Mouse (Mus musculus): Measurements from ENCODE around the gene Cnot1. TPM values are rescaled to one million over a fixed set of nuclear protein-coding genes. Genes with fewer than 3 reads are reported as not detected.

Gene Cnot1
- 63.1 and 94.5 TPM in 2 replicates for polyA plus RNA-seq (2012; rRNA removed)

GRCm38 (mm10) chr8:95807331-95807843 is at the start of gene Cnot1:
Gene Cnot1 (minus strand): TSS chr8:95807464.
- WGBS = 0% methylated on average over 44 of the region's 44 CpGs
- Histone ChIP-seq H3K4me1 (ENCODE audit: control insufficient read depth, insufficient read depth, low read length) (peaks cover 13% of the 10 kb centered on the region), H3K4me3 (replicated peaks; ENCODE audit: extremely low read depth, low read depth, low read length) (peak within 1 kb of the TSS; percentile 99)
- TF ChIP-seq CTCF (IDR thresholded peaks at IDR 0.05; ENCODE audit: insufficient read depth, low read length) (no peak), POLR2A (IDR thresholded peaks at IDR 0.05; ENCODE audit: borderline replicate concordance, extremely low read depth, low read depth, low read length) (peak; percentile 44; the same call in 1 of the 2 replicates)
- DNase-seq = peak; percentile 91

DNA sequence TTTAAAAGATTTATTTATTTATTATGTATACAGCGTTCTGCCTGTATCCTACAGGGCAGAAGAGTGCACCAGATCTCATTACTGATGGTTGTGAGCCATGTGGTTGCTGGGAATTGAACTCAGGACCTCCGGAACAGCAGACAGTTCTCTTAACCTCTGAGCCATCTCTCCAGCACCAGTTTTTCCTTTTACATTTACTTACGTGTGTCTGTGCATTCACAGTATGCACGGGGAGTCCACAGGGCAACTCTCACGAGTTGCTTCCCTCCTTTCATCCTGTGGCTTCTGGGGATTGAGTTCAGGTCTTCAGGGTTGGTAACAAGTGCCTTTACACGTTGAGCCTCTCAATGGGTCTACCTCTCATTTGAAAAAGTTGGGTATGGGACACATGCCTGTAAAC is 46.9 kb upstream of the Cnot1 start:
- Histone ChIP-seq H3K4me1 (ENCODE audit: control insufficient read depth, insufficient read depth, low read length) (0 out of 2 replicates have a peak, but pooled peaks cover 6% of the 10 kb centered on the region), H3K4me3 (replicated peaks; ENCODE audit: extremely low read depth, low read depth, low read length) (no peak overlapping the region)
- WGBS = 82% methylated on average over 6 of the region's 6 CpGs
- no peak for DNase-seq
- TF ChIP-seq POLR2A (IDR thresholded peaks at IDR 0.05; ENCODE audit: borderline replicate concordance, extremely low read depth, low read depth, low read length) (no peak), CTCF (IDR thresholded peaks at IDR 0.05; ENCODE audit: insufficient read depth, low read length) (no peak)

DNA sequence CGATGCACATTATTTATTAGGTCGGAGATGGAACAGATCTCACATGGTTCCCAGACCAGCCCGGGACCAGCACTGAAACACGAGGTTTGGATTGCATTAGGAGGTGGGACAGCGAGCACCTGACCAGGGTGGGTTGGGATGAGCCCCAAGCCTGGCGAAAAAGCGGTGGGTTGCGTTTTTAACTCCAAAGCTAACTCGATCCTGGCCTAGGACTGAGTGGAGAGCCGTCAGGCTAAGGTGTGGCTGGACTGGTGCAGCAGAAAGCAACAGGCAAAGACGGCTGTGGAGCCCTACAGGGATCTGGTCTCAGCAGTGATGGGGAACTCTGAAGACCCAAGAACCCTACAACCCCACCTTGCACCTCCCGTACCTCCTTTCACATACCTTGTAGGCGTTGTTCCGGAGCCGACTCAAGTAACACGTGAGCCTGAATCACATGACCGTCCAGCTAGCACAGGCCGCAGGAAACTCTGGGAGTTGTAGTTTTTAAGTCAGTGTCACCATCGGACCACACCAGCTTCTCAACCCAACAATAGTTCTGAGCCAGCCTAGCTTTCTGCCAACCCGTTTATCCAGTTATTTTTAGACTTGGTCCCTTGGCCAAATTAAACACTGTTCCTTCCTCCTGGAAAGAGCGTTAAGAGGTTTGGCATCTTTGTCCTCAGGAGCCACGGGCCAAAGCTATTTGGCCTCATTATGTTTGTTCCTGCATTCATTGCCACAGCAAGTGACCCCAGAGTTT is 46.0 kb upstream of the Cnot1 start, which contains the start of gene Slc38a7:
TSS of gene Slc38a7 (minus strand) at position 438 of the 742 bp plus-strand sequence.
- peak within 1 kb of the TSS; percentile 72 for H3K4me3 ChIP-seq (replicated peaks; ENCODE audit: extremely low read depth, low read depth, low read length)
- WGBS = 5% methylated on average over 22 of the region's 22 CpGs
- 0 out of 2 replicates have a peak, but pooled peaks cover 6% of the 10 kb centered on the region for H3K4me1 ChIP-seq (ENCODE audit: control insufficient read depth, insufficient read depth, low read length)
- peak; percentile 58; the same call in 1 of the 2 replicates for TF ChIP-seq POLR2A (IDR thresholded peaks at IDR 0.05; ENCODE audit: borderline replicate concordance, extremely low read depth, low read depth, low read length)
- TF ChIP-seq CTCF (IDR thresholded peaks at IDR 0.05; ENCODE audit: insufficient read depth, low read length) = no peak
- DNase-seq = peak; percentile 68

DNA sequence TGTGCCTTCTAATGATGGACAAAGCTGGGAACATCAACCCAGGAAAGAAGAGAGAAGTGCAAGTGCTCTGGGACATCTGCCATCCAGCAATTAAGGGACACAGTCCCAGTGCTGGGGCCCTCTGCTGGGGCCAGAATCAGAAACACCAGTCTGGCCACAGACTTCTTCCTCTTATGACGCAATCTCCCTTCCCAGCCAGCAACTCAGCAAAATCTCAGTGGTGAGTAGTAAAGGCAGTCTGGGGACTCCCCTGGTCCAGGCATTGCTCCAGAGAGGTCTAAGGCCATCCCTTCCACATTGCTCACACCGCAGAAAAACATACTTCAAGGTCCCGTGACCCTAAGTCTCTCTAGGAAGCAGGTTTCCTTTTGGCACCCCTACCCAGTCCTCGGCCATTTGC is 45.0 kb upstream of the Cnot1 start:
- 25% methylated on average over 4 of the region's 4 CpGs for WGBS
- Histone ChIP-seq H3K4me3 (replicated peaks; ENCODE audit: extremely low read depth, low read depth, low read length) (no peak overlapping the region), H3K4me1 (ENCODE audit: control insufficient read depth, insufficient read depth, low read length) (0 out of 2 replicates have a peak, but pooled peaks cover 6% of the 10 kb centered on the region)
- TF ChIP-seq POLR2A (IDR thresholded peaks at IDR 0.05; ENCODE audit: borderline replicate concordance, extremely low read depth, low read depth, low read length) = no peak
- no peak for TF ChIP-seq CTCF (IDR thresholded peaks at IDR 0.05; ENCODE audit: insufficient read depth, low read length)
- DNase-seq = peak; percentile 43

DNA sequence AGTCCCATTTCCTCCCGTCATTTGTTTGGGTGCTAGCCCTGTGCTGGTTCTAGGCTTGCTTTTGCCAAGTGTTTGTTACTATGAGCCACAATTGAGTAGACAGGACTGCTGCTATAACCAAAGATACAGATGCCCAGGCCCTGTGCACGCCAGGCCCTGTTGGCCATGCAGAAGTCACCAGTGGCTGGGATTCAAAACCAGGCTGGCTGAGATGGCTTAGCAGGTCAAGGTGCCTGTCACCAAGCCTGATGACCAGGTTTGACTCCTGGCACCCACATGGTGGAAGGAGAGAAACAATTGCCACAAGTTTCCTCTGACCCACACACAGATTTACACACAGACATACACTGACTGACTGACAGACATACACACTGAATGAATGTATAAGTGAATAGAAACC is 43.1 kb upstream of the Cnot1 start:
- 88% methylated on average over 2 of the region's 2 CpGs for WGBS
- TF ChIP-seq POLR2A (IDR thresholded peaks at IDR 0.05; ENCODE audit: borderline replicate concordance, extremely low read depth, low read depth, low read length) = no peak
- Histone ChIP-seq H3K4me1 (ENCODE audit: control insufficient read depth, insufficient read depth, low read length) (0 out of 2 replicates have a peak, but pooled peaks cover 6% of the 10 kb centered on the region), H3K4me3 (replicated peaks; ENCODE audit: extremely low read depth, low read depth, low read length) (no peak overlapping the region)
- no peak for DNase-seq

DNA sequence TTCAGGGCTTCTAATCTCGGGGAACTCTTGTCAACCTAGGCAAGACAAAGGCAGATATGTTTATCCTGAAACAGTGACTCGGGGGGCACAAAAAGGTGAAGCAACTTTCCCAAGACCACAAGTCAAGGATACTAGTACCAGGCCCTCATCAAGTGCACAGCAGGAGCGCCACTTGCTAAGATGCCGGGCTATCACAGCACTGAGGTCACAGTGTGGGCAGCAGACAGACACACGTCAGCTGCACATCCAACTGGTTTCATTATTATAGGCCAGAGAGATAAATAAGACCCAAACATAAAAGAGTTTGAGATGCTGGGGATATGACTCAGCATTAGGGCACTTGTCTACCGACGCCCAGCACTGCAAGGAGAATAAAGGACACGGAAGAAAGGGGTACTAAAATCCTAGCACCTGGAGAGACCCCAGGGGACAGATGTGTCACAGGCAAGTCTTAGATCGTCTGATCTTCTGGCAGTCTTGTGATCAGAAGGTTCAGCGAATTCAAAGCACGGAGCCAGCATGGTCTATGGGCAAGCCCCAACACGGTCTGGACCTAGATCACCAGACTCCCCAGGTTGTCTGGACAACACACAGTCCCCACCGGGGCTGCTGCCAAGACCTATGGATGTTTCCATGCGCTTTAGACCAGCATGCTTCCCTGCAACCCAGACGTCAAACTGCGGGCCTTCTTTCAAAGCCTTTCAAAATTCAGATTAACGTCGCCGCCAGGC is 41.6 kb upstream of the Cnot1 start:
- Histone ChIP-seq H3K4me3 (replicated peaks; ENCODE audit: extremely low read depth, low read depth, low read length) (no peak overlapping the region), H3K4me1 (ENCODE audit: control insufficient read depth, insufficient read depth, low read length) (0 out of 2 replicates have a peak, but pooled peaks cover 6% of the 10 kb centered on the region)
- TF ChIP-seq CTCF (IDR thresholded peaks at IDR 0.05; ENCODE audit: insufficient read depth, low read length) (no peak), POLR2A (IDR thresholded peaks at IDR 0.05; ENCODE audit: borderline replicate concordance, extremely low read depth, low read depth, low read length) (no peak)
- 92% methylated on average over 19 of the region's 19 CpGs for WGBS
- no peak for DNase-seq

- TF ChIP-seq POLR2A (IDR thresholded peaks at IDR 0.05; ENCODE audit: borderline replicate concordance, extremely low read depth, low read depth, low read length) = no peak
- TF ChIP-seq CTCF (IDR thresholded peaks at IDR 0.05; ENCODE audit: insufficient read depth, low read length) = no peak
- 85% methylated on average over 24 of the region's 24 CpGs for WGBS
- DNase-seq = no peak
- H3K4me1 ChIP-seq (ENCODE audit: control insufficient read depth, insufficient read depth, low read length) = 0 out of 2 replicates have a peak, but pooled peaks cover 3% of the 10 kb centered on the region
- no peak overlapping the region for H3K4me3 ChIP-seq (replicated peaks; ENCODE audit: extremely low read depth, low read depth, low read length)
These were observed 40.8 kb upstream of the Cnot1 start for GRCm38 (mm10) chr8:95848061-95848551.

DNA sequence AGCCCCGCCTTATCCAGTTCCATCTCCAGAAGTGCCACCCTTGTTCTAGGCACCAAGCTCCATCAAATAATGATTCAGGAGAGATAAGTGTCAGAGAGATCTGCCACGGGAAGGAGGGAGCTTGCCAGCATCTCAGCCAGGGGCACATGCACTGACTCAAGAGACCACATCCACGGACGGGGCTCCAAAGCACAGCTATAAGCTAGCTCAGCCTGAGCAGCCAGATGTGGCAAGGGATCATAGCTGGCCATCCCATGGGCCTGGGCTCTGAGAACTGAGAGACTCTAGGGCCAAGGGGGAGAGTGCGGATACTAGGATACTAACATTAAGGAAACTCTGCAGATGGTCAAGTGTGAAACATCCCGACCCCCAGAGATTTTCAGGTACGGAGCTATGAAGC is 37.8 kb upstream of the Cnot1 start:
- TF ChIP-seq CTCF (IDR thresholded peaks at IDR 0.05; ENCODE audit: insufficient read depth, low read length) (no peak), POLR2A (IDR thresholded peaks at IDR 0.05; ENCODE audit: borderline replicate concordance, extremely low read depth, low read depth, low read length) (no peak)
- no peak overlapping the region for H3K4me3 ChIP-seq (replicated peaks; ENCODE audit: extremely low read depth, low read depth, low read length)
- no peak for DNase-seq
- 87% methylated on average over 7 of the region's 7 CpGs for WGBS
- H3K4me1 ChIP-seq (ENCODE audit: control insufficient read depth, insufficient read depth, low read length) = no peaks in the 10 kb centered on the region

DNA sequence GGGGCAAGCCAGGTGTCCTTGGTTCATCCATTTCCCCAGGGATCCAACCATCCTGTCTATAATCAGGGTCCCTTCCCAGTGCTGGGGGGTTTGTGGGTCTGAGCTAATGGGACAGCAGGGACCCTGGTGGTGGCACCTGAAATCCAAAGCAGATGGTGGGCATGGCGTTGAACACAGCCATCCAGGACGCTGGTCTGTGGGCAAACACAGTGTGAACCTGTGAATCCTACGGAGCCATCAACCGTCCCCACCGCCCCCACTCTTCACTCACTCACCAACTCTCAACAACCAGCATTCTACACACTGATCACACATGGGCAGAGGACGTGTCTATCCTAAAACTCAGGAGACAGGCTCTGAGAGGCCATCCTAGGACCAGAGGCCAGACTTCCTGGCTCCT is 36.7 kb upstream of the Cnot1 start:
- Histone ChIP-seq H3K4me3 (replicated peaks; ENCODE audit: extremely low read depth, low read depth, low read length) (no peak overlapping the region), H3K4me1 (ENCODE audit: control insufficient read depth, insufficient read depth, low read length) (no peaks in the 10 kb centered on the region)
- TF ChIP-seq POLR2A (IDR thresholded peaks at IDR 0.05; ENCODE audit: borderline replicate concordance, extremely low read depth, low read depth, low read length) (no peak), CTCF (IDR thresholded peaks at IDR 0.05; ENCODE audit: insufficient read depth, low read length) (no peak)
- DNase-seq = no peak
- WGBS = 93% methylated on average over 6 of the region's 6 CpGs

Measured in lung, adult 2 months (tissue).